Mouse (Mus musculus) spleen, postnatal 36 days (tissue): ENCODE measurements at regions not wholly inside any gene's neighbourhood (a gene's known extent, or its start where the extent isn't known, plus 50 kb on each side); places are given as distances from the start of the nearest gene placed in this dataset.

ENCODE experiments used
- DNase-seq, 2 experiments: peaks; one replicate each; pipeline ENCODE4 v3.0.0; 2022; ENCODE audit warnings: low spot score in 2 of 2, mixed read lengths in 1 of 2

- no peak for DNase-seq
These were observed 170.3 kb upstream of the Creb1 start for GRCm38 (mm10) chr1:64361959-64362638.

DNA sequence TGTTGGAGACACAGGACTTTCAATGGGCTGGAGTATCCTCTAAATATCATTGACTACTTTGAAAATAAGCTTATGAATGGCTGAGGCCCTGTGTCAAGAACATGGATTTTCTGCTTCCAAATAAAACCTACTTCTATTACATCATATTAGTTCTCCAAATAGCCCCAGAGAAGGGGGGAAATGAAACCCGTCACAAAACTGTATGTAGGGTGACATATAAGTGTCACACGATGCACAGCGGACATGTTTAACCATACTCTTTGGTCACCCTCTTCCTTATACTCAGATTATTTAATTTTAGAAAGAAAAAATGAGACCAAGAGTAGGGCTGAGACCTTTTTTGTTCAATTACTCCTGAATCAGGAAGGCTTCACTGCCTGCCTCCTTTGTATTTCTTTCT, 189.2 kb upstream of the Creb1 start:
- no peak for DNase-seq

- DNase-seq = no peak
These were observed 190.8 kb upstream of the Creb1 start for GRCm38 (mm10) chr1:64341596-64341995.

DNA sequence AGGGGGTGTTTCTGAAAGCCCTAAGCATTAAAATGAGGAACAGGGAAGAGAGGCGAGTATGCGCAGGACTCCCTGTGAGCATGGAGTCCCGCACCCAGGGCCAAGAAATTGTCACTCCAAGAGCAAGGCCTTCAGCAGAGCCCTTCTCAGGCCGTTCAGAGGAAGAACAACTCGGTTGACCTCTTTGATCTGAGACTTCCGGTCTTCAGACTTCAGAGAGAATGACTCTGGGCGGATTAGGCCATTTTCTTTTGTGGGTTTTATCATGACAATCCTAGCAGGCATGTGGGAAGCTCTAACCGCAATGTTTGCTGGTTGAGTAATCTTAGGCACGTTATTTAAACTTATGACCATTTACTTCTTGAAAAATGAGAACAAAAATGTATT, 193.9 kb upstream of the Creb1 start:
- DNase-seq = no peak

DNA sequence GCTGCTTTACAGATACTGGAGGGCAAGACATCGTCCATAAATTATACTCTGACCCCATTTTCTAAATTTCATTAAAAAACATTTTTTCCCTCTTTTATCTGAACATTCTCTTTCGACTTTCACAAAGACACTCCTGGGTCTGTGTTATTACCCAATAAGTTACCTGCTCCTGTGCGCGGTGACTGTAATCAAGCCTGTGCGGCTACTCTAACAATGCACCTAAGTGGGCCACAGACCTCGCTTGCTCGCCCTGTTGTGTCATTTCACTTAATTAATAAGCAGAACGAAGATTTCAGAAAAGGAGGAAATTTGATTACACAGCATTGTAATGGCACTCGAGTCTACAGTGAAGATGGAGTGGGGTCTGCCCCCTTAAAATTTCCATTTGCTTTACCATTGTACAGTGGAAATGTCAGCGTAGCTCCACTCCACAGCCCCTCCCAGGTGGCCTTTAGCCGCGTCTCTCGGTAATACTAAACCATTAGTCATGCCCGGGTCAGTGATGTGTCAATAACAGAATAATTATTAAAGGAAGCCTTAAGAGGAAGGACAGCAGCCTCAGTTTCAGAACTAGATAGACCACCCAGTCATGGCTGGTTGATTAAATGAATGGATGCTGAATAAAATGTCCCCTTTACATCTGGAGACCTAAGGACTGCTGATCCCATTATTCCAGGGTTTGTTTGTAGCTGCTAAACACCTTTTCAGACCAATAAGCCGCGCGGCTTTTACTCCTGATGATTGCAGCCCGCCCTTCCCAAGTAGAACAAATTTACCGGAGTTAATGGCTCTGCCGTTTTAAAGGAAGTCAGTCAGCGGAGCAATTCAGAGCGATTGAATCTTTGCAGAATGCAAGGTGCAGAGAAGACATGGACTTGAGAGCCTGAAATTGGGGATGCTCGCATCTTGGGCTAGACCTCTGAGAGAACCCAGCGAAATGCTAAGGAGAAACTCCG, 194.5 kb upstream of the Creb1 start:
- no peak for DNase-seq

DNA sequence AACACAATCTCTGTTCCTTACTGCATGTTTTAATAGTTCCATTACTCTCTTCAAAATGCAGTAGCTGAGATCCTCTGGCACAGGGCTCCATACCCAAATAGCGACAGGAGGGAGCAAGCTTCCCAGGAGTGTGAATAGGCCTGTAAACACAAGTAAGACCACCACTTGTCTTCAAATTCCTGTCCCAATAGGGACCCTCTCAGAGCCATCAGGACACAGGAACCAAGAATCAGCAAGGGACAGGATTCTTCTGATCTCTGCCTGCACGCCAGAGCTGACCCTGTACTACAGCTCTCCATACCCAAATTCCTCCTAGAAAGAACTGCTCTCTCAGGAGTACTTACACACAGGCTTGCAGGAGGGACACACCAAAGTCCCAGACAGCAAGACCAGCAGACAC, 200.9 kb upstream of the Creb1 start:
- DNase-seq = no peak

GRCm38 (mm10) chr1:64330721-64331120, 201.7 kb upstream of the Creb1 start:
- no peak for DNase-seq

GRCm38 (mm10) chr1:64322197-64322596, 200.1 kb upstream of the Klf7 start:
- DNase-seq = no peak

DNA sequence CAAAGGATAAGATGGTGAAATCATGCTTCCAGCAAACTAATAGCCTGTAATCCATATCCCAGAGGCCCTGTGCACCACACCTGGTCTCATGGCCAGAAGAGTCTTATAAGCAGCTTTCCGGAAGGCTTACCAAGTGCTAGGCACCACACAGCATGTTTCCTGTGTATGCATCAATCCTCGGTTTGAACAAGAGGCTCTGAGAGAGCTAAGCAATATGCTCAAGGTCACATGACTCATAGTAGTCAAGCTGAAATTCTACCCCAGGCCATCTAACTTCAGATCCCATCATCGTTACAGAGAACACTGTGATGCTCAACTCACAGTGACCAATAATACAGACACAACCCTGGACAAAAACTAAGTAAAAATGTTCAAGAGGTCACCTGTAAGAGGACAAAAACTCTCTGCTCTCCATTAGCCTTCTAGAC, 197.1 kb upstream of the Klf7 start:
- no peak for DNase-seq

DNA sequence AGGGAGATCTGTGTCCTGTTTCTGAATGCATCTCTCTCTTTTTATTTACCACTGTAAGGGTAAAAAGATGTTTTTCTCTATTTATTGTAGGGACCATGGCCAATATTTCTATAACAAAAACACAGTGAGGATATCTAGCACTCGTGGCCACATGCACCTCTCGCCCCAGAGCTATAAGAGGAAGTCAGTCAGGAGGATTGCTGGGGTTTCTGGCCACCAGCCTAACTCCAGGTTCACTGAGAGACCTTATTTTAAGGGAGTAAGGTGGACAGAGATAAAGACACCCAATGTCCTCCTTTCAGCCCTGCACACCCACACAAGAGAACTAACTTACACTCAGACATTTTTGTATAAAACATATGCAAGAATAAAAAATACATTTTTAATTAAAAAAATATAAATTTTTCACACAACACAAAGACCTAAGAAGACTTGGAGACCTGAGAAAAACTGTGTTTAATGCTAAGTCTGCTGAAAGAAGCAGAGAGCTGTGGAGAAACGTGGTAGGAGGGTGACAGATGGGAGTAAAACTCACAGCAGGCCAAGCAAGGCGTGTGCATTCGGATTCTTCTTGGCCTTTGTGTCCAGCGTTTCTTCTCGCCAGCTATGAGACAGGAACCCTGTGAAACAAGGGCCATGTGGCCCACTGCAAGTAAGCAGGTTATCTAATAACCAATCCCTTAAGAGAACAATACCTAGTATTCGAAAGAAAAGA, 196.5 kb upstream of the Klf7 start:
- no peak for DNase-seq

- DNase-seq = no peak
These were observed 195.1 kb upstream of the Klf7 start for GRCm38 (mm10) chr1:64317032-64317636.

DNA sequence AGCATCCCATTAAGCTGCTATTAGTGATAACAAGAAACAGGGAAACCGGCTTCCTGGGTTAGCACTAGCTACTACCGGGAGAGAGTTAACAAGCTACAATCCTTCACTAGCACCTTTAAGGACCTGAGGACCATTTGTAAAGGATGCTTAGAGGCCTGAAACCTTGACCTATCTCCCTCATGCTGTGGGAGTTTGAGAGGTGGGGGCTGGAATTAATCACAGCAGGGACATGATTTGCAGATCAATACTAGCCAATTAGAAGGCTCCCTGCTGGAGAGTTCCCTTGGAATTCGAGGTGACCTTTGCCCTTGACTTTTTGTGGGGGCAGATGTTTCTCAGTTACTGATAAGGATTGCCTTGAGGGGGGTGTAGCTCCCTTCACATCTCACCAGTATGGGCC, 189.3 kb upstream of the Klf7 start:
- DNase-seq = no peak

GRCm38 (mm10) chr1:64308560-64308959, 186.5 kb upstream of the Klf7 start:
- no peak for DNase-seq

DNA sequence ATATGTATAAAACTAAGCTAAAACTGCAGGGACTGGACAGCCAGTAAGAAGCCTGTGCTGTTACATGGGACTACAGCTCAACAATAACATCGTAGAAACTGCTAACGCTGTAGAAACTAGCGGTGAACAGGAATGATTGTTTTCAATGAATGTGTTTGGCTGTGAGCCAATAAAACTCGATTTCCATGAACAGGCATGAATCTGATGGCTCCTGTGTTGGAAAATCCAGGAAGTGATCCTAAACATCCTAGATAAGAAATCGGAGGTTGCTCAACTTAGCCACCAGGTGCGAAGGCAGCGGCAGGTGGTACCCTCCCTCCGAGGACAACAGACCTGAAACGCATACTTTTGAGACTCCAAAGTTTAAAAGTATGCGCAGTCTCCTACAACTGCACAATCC, 186.0 kb upstream of the Klf7 start:
- no peak for DNase-seq

- DNase-seq = peak; percentile 24 to 29
These were observed 183.5 kb upstream of the Klf7 start for GRCm38 (mm10) chr1:64305427-64306213.

GRCm38 (mm10) chr1:64302833-64303358, 180.8 kb upstream of the Klf7 start:
- DNase-seq = peak; percentile 52 to 70

- DNase-seq = peak in 1 of 2 experiments; percentile 21
These were observed 179.5 kb upstream of the Klf7 start for GRCm38 (mm10) chr1:64301530-64302061.

DNA sequence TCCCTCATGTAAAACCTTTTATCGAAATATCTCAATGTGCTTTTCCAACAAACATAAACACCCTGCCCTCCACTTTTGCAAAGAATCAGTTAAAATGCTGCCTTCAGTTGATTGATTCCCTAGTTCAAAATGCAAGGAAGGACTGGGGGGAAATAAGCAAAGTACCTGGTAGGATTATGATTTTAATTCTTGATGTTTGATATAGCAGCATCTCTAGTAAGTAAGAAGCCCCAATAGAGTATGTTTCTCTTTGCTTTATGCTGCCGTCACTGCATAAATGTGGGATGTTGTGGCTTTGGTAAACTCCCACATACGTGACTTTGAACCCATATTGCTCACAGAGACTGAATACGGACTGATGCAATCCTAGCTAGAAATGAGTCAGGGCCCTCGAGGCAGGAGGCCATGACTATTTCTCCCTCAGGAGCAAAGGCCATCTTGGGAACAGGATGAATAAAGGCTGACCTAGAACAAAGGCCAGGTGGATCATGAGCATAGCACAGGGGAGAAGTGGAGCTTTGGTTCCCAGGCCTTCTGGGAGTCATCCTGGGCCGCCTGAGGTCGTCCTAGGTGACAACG, 179.0 kb upstream of the Klf7 start:
- no peak for DNase-seq

- DNase-seq = no peak
These were observed 176.9 kb upstream of the Klf7 start for GRCm38 (mm10) chr1:64298950-64299349.

GRCm38 (mm10) chr1:64298188-64298587, 176.1 kb upstream of the Klf7 start:
- DNase-seq = no peak
